Mouse (Mus musculus): ENCODE results near the gene Dnmt1.
"Not testable (repeated sequence)": the region's sequence is repeated elsewhere in the genome, so short reads cannot be mapped to it uniquely, and the experiment has no call there.

The Dnmt1 gene

GRCm38 (mm10) chr9:20959430-20959938, at the start of gene Dnmt1:
Gene Dnmt1, minus strand, starts transcription at chr9:20959888.
- no peak for DNase-seq (ENCODE audit: low spot score)

GRCm38 (mm10) chr9:21008007-21008406, 48.3 kb upstream of the Dnmt1 start:
- no peak for DNase-seq (ENCODE audit: low spot score)

GRCm38 (mm10) chr9:21007313-21007952, 47.7 kb upstream of the Dnmt1 start:
- DNase-seq (ENCODE audit: low spot score), result no peak

GRCm38 (mm10) chr9:21002627-21003551, 43.2 kb upstream of the Dnmt1 start, which contains the start of gene Mrpl4:
Gene Mrpl4, plus strand, starts transcription at chr9:21002738.
- DNase-seq (ENCODE audit: low spot score), result peak; percentile 56

- DNase-seq (ENCODE audit: low spot score), result no peak
Measured at GRCm38 (mm10) chr9:21002270-21002626, 42.6 kb upstream of the Dnmt1 start.

- no peak for DNase-seq (ENCODE audit: low spot score)
Measured at GRCm38 (mm10) chr9:21001651-21002200, 42.0 kb upstream of the Dnmt1 start.

GRCm38 (mm10) chr9:21000811-21001210, 41.1 kb upstream of the Dnmt1 start:
- no peak for DNase-seq (ENCODE audit: low spot score)

- not testable (repeated sequence) for DNase-seq (ENCODE audit: low spot score)
Measured at GRCm38 (mm10) chr9:20998337-20998736, 38.6 kb upstream of the Dnmt1 start.

GRCm38 (mm10) chr9:20997065-20997464, 37.4 kb upstream of the Dnmt1 start:
- DNase-seq (ENCODE audit: low spot score), result no peak

GRCm38 (mm10) chr9:20995069-20995468, 35.4 kb upstream of the Dnmt1 start:
- DNase-seq (ENCODE audit: low spot score), result no peak

- DNase-seq (ENCODE audit: low spot score), result no peak
Measured at GRCm38 (mm10) chr9:20993165-20993898, 33.6 kb upstream of the Dnmt1 start.

GRCm38 (mm10) chr9:20991587-20991986, 31.9 kb upstream of the Dnmt1 start:
- no peak for DNase-seq (ENCODE audit: low spot score)

GRCm38 (mm10) chr9:20990861-20991260, 31.2 kb upstream of the Dnmt1 start:
- no peak for DNase-seq (ENCODE audit: low spot score)

GRCm38 (mm10) chr9:20987953-20988352, 28.3 kb upstream of the Dnmt1 start:
- DNase-seq (ENCODE audit: low spot score), result no peak

GRCm38 (mm10) chr9:20986952-20987686, 27.4 kb upstream of the Dnmt1 start:
- no peak for DNase-seq (ENCODE audit: low spot score)

- no peak for DNase-seq (ENCODE audit: low spot score)
Measured at GRCm38 (mm10) chr9:20983169-20983568, 23.5 kb upstream of the Dnmt1 start.

- DNase-seq (ENCODE audit: low spot score), result no peak
Measured at GRCm38 (mm10) chr9:20982171-20982570, 22.5 kb upstream of the Dnmt1 start.

- no peak for DNase-seq (ENCODE audit: low spot score)
Measured at GRCm38 (mm10) chr9:20979769-20980168, 20.1 kb upstream of the Dnmt1 start.

GRCm38 (mm10) chr9:20979181-20979580, 19.5 kb upstream of the Dnmt1 start:
- DNase-seq (ENCODE audit: low spot score), result no peak

- no peak for DNase-seq (ENCODE audit: low spot score)
Measured at GRCm38 (mm10) chr9:20978409-20979095, 18.9 kb upstream of the Dnmt1 start.

Measured in urinary bladder, postnatal 10 days (tissue).